Mouse (Mus musculus): ENCODE results near the gene Cks2. TPM values are rescaled to one million over a fixed set of nuclear protein-coding genes. Genes with fewer than 3 reads are reported as not detected.

Cks2 gene
- total RNA-seq, 1 experiment: 188 TPM

GRCm38 (mm10) chr13:51681634-51682033, 36.6 kb downstream of the Cks2 start:
- no peak for DNase-seq (ENCODE audit: low read depth, low spot score)
- Histone ChIP-seq H3K36me3 (ENCODE audit: control insufficient read depth, insufficient read depth, low read length, poor library complexity, severe bottlenecking) (peaks cover 82% of the 10 kb centered on the region), H3K9me3 (ENCODE audit: control insufficient read depth, insufficient read depth, low read depth, low read length) (no peaks in the 10 kb centered on the region), H3K4me1 (ENCODE audit: control insufficient read depth in 2 of 2, insufficient read depth in 2 of 2, low read length in 2 of 2, poor library complexity in 1 of 2) (no peaks in the 10 kb centered on the region), H3K4me3 (ENCODE audit: insufficient read depth in 1 of 2, low read depth in 1 of 2, low read length in 2 of 2, poor library complexity in 1 of 2, severe bottlenecking in 1 of 2) (no peak overlapping the region), H3K9ac (ENCODE audit: insufficient read depth, low read depth, low read length, poor library complexity, severe bottlenecking) (no peak overlapping the region), H3K27ac (ENCODE audit: insufficient read depth, low read depth, low read length, poor library complexity, severe bottlenecking) (no peak overlapping the region)
- TF ChIP-seq ZNF384 (IDR thresholded peaks at IDR 0.05; ENCODE audit: low read depth, low read length) (no peak), MAFK (IDR thresholded peaks at IDR 0.05; ENCODE audit: insufficient read depth, low read depth, low read length) (no peak)
- in situ Hi-C loops (cut with MboI; ENCODE audit: low sequenced_read_pairs in 2 of 2, unreplicated experiment in 2 of 2): no loop called here

GRCm38 (mm10) chr13:51685290-51685966, 40.4 kb downstream of the Cks2 start:
- H3K4me3 ChIP-seq (ENCODE audit: insufficient read depth in 1 of 2, low read depth in 1 of 2, low read length in 2 of 2, poor library complexity in 1 of 2, severe bottlenecking in 1 of 2): no peak overlapping the region
- no peaks in the 10 kb centered on the region for H3K9me3 ChIP-seq (ENCODE audit: control insufficient read depth, insufficient read depth, low read depth, low read length)
- DNase-seq (ENCODE audit: low read depth, low spot score): no peak
- H3K9ac ChIP-seq (ENCODE audit: insufficient read depth, low read depth, low read length, poor library complexity, severe bottlenecking): no peak overlapping the region
- peaks cover 0 to 10% of the 10 kb centered on the region in 2 experiments; a peak in 1 of 4 replicates for H3K4me1 ChIP-seq (ENCODE audit: control insufficient read depth in 2 of 2, insufficient read depth in 2 of 2, low read length in 2 of 2, poor library complexity in 1 of 2)
- peaks cover 56% of the 10 kb centered on the region for H3K36me3 ChIP-seq (ENCODE audit: control insufficient read depth, insufficient read depth, low read length, poor library complexity, severe bottlenecking)
- no peak overlapping the region; the same call in 1 of the 2 replicates for H3K27ac ChIP-seq (ENCODE audit: insufficient read depth, low read depth, low read length, poor library complexity, severe bottlenecking)
- in situ Hi-C loops (cut with MboI; ENCODE audit: low sequenced_read_pairs in 2 of 2, unreplicated experiment in 2 of 2): no loop called here
- no peak for TF ChIP-seq ZC3H11A (IDR thresholded peaks at IDR 0.05; ENCODE audit: borderline replicate concordance, low read depth, low read length)
- no peak for TF ChIP-seq MAFK (IDR thresholded peaks at IDR 0.05; ENCODE audit: insufficient read depth, low read depth, low read length)
- TF ChIP-seq HCFC1 (IDR thresholded peaks at IDR 0.05; ENCODE audit: borderline replicate concordance, insufficient read depth, low read length): no peak
- no peak for TF ChIP-seq CHD2 (IDR thresholded peaks at IDR 0.05; ENCODE audit: low read depth, low read length)
- no peak for TF ChIP-seq ZNF384 (IDR thresholded peaks at IDR 0.05; ENCODE audit: low read depth, low read length)

GRCm38 (mm10) chr13:51686966-51687365, 41.9 kb downstream of the Cks2 start:
- no peak overlapping the region for H3K4me3 ChIP-seq (ENCODE audit: insufficient read depth in 1 of 2, low read depth in 1 of 2, low read length in 2 of 2, poor library complexity in 1 of 2, severe bottlenecking in 1 of 2)
- no peaks in the 10 kb centered on the region for H3K9me3 ChIP-seq (ENCODE audit: control insufficient read depth, insufficient read depth, low read depth, low read length)
- in situ Hi-C loops (cut with MboI; ENCODE audit: low sequenced_read_pairs in 2 of 2, unreplicated experiment in 2 of 2): no loop called here
- no peak overlapping the region for H3K9ac ChIP-seq (ENCODE audit: insufficient read depth, low read depth, low read length, poor library complexity, severe bottlenecking)
- H3K36me3 ChIP-seq (ENCODE audit: control insufficient read depth, insufficient read depth, low read length, poor library complexity, severe bottlenecking): peaks cover 41% of the 10 kb centered on the region
- no peak overlapping the region for H3K27ac ChIP-seq (ENCODE audit: insufficient read depth, low read depth, low read length, poor library complexity, severe bottlenecking)
- DNase-seq (ENCODE audit: low read depth, low spot score): no peak
- TF ChIP-seq ZNF384 (IDR thresholded peaks at IDR 0.05; ENCODE audit: low read depth, low read length): no peak
- no peak for TF ChIP-seq ZC3H11A (IDR thresholded peaks at IDR 0.05; ENCODE audit: borderline replicate concordance, low read depth, low read length)
- H3K4me1 ChIP-seq (ENCODE audit: control insufficient read depth in 2 of 2, insufficient read depth in 2 of 2, low read length in 2 of 2, poor library complexity in 1 of 2): peaks cover 0 to 10% of the 10 kb centered on the region in 2 experiments; a peak in 1 of 4 replicates

- Histone ChIP-seq H3K4me1 (ENCODE audit: control insufficient read depth in 2 of 2, insufficient read depth in 2 of 2, low read length in 2 of 2, poor library complexity in 1 of 2) (peaks cover 0 to 10% of the 10 kb centered on the region in 2 experiments; a peak in 1 of 4 replicates), H3K36me3 (ENCODE audit: control insufficient read depth, insufficient read depth, low read length, poor library complexity, severe bottlenecking) (peaks cover 26% of the 10 kb centered on the region), H3K4me3 (ENCODE audit: insufficient read depth in 1 of 2, low read depth in 1 of 2, low read length in 2 of 2, poor library complexity in 1 of 2, severe bottlenecking in 1 of 2) (no peak overlapping the region), H3K9me3 (ENCODE audit: control insufficient read depth, insufficient read depth, low read depth, low read length) (no peaks in the 10 kb centered on the region), H3K27ac (ENCODE audit: insufficient read depth, low read depth, low read length, poor library complexity, severe bottlenecking) (no peak overlapping the region), H3K9ac (ENCODE audit: insufficient read depth, low read depth, low read length, poor library complexity, severe bottlenecking) (no peak overlapping the region)
- TF ChIP-seq HCFC1 (IDR thresholded peaks at IDR 0.05; ENCODE audit: borderline replicate concordance, insufficient read depth, low read length): no peak
- TF ChIP-seq CHD2 (IDR thresholded peaks at IDR 0.05; ENCODE audit: low read depth, low read length): no peak
- TF ChIP-seq ZC3H11A (IDR thresholded peaks at IDR 0.05; ENCODE audit: borderline replicate concordance, low read depth, low read length): no peak
- TF ChIP-seq MAFK (IDR thresholded peaks at IDR 0.05; ENCODE audit: insufficient read depth, low read depth, low read length): no peak
- no peak for TF ChIP-seq ZNF384 (IDR thresholded peaks at IDR 0.05; ENCODE audit: low read depth, low read length)
- DNase-seq (ENCODE audit: low read depth, low spot score): no peak
- in situ Hi-C loops (cut with MboI; ENCODE audit: low sequenced_read_pairs in 2 of 2, unreplicated experiment in 2 of 2): no loop called here
Observed at GRCm38 (mm10) chr13:51688688-51689087, 43.7 kb downstream of the Cks2 start.

- DNase-seq (ENCODE audit: low read depth, low spot score): no peak
- in situ Hi-C loops (cut with MboI; ENCODE audit: low sequenced_read_pairs in 2 of 2, unreplicated experiment in 2 of 2): no loop called here
Observed at GRCm38 (mm10) chr13:51696481-51696880, 51.4 kb downstream of the Cks2 start.

More at GRCm38 (mm10) chr13:51696481-51696880, 51.4 kb downstream of the Cks2 start:
- no peaks in the 10 kb centered on the region for H3K4me1 ChIP-seq (ENCODE audit: control insufficient read depth in 2 of 2, insufficient read depth in 2 of 2, low read length in 2 of 2, poor library complexity in 1 of 2)
- H3K9ac ChIP-seq (ENCODE audit: insufficient read depth, low read depth, low read length, poor library complexity, severe bottlenecking): no peak overlapping the region
- no peak for TF ChIP-seq ZNF384 (IDR thresholded peaks at IDR 0.05; ENCODE audit: low read depth, low read length)
- TF ChIP-seq MAFK (IDR thresholded peaks at IDR 0.05; ENCODE audit: insufficient read depth, low read depth, low read length): no peak
- TF ChIP-seq HCFC1 (IDR thresholded peaks at IDR 0.05; ENCODE audit: borderline replicate concordance, insufficient read depth, low read length): no peak
- no peak for TF ChIP-seq CHD2 (IDR thresholded peaks at IDR 0.05; ENCODE audit: low read depth, low read length)
- TF ChIP-seq ZC3H11A (IDR thresholded peaks at IDR 0.05; ENCODE audit: borderline replicate concordance, low read depth, low read length): no peak
- no peak overlapping the region for H3K4me3 ChIP-seq (ENCODE audit: insufficient read depth in 1 of 2, low read depth in 1 of 2, low read length in 2 of 2, poor library complexity in 1 of 2, severe bottlenecking in 1 of 2)
- peaks cover 7% of the 10 kb centered on the region for H3K36me3 ChIP-seq (ENCODE audit: control insufficient read depth, insufficient read depth, low read length, poor library complexity, severe bottlenecking)
- H3K9me3 ChIP-seq (ENCODE audit: control insufficient read depth, insufficient read depth, low read depth, low read length): no peaks in the 10 kb centered on the region
- H3K27ac ChIP-seq (ENCODE audit: insufficient read depth, low read depth, low read length, poor library complexity, severe bottlenecking): no peak overlapping the region
